Mouse (Mus musculus): ENCODE measurements around the gene B4galnt1.
"Not testable (repeated sequence)": the region's sequence is repeated elsewhere in the genome, so short reads cannot be mapped to it uniquely, and the experiment has no call there.

Gene B4galnt1

DNA sequence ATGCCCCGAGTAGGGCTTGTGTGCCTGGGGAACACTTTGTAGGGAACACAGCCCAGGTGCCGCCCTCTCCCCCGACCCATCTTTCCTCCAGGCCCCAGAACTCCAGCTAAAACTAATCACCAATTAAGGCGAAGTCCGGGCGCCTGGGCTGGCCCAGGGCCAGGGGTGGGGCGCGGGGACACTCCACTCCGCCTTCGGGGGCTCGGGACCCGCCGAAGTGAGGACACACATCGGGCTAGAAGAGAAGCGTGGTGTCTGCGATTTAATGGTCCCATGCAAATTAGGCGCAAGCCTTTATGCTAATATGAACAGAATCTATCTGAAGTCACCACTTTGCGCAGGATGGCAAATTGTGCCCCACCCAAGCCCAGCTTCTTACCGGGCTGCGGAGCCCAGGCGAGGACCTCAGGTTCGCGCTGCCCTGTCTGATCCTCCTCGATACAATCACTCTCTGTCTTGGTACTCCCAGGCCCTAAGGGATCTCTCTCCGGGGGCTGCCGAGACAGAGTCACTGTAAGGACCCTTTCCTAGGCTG is 24.2 kb downstream of the B4galnt1 start:
- no peak for DNase-seq (ENCODE audit: low spot score in 2 of 2)

DNA sequence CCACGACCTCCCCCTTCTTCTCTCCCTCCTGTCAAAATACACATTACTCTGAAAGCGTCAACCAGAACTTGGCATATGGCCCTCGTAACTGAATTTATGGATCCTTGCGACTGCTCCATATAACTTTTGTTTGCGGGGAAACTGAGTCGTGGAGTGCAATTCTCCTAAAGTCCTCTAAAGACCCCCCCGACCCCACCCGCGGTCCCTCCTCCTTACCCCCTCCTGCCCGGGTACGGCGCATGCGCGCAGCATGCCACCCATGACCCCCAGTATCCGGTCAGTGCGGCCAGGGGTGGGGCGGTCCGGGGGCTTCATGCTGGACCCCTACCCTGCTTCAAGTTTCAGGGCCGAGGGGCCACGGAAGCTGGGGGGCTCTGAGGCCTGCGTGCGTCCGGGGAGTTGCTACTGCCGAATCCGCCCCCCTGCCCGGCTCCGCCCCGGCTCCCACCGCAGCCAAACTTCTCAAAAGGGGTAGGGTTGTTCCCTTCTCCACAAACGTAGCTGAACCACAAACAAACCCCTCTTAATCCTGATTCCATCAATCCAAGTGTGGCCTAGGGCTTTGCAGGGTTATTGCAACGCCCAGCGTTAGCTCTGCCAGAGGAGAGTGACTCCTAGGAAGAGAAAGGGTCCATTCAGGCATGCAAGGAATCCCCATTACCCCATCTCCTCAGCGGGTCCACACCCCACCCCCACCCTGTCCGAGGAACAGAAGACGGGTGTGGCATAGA is 24.8 kb downstream of the B4galnt1 start, which contains the start of gene Arhgef25:
Gene Arhgef25 (minus strand): TSS at position 433 of the 731 bp plus-strand sequence.
- no peak for DNase-seq (ENCODE audit: low spot score in 2 of 2)

DNA sequence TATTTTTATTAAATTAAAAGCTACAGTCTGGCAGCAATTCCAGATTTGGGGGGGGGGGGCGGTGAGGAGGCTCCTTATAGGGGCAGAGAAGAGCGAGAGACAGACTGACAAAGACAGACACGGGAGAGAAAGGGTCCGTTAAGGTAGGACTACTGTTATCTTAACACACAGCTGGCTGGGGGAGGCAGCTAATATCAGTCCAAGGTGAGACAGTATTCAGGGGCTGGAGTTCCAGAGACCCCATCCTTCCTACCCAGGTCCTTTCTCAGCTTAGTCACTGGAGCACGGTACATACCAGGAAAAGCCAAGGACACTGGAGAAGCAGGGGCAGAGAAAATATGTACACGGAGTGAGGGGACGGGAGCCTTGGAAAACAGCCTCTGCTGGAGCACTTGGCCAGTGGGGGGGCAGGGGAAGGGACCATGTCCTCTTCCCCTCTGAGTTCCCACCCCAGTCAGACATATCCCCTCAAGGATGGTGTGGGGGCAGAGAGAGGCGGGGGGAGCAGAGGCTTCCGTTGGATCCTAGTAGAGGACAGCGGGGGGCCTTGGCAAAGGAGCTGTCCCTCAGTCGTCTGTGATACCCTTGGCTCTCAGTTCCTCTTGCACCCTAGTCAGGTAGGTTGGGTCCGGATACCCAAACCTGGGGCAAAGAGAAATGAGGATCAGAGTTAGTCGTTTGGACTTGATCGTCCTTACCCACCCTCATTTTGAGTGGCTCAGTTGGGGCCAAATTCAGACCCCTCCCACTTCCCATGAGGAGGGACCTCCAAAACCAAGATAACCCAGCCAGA is 25.6 kb downstream of the B4galnt1 start:
- DNase-seq (ENCODE audit: low spot score in 2 of 2), result peak in 1 of 2 experiments; percentile 5

DNA sequence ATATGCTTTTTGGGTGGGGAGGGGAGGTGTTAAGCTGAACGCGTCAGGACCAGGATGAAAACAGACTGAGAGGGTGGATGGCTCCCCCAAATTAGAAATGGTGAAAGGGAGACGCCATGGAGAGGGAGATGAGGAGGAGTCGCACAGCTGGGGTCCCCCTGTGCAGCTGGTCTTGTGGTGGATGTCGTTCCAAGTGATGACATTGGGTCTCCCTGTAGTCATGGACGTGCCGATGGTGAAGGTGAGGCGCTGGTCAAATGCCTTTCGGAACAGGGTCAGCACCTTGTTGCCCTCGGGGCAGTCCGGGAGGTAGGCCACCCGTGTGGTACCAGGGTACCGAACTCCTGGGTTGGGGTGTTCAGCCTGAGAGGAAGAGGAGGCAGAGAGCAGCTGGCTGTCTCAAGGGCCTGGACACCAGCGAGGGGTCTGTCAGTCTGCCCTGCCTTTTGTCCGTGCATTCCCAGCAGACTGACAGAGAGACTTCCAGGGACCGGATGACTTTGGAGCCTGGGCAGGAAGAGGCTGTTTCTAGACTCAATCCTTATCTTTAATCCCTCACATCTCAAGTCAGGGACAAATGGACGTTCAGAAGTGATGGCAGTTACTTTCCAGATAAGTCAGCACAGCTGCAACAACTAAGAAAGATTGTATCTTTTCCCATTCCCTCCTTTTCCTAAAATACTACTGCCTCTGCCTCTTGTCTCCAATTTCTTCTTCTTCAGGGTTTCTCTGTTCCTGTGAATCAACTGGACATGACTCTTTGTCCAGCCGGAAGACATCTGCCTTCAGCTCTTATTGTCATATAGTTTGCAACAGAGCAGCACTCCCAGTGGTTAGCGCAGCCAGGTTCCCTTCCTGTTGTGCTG is 26.4 kb downstream of the B4galnt1 start:
- peak in 1 of 2 experiments; percentile 8 for DNase-seq (ENCODE audit: low spot score in 2 of 2)

DNA sequence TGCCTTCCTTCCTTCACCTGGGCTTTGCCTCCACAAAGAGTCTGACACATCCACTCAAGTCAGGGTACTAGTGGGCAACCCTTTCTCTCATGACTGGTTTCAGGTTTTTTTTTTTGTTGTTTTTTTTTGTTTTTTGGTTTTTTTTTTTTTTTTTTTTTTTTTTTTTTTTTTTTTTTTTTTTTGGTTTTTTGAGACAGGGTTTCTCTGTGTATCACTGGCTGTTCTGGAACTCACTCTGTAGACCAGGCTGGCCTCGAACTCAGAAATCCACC is 27.0 kb downstream of the B4galnt1 start:
- not testable (repeated sequence) for DNase-seq (ENCODE audit: low spot score in 2 of 2)

GRCm38 (mm10) chr10:127193011-127193410 is 28.0 kb downstream of the B4galnt1 start:
- DNase-seq (ENCODE audit: low spot score in 2 of 2), result peak in 1 of 2 experiments; percentile 2

DNA sequence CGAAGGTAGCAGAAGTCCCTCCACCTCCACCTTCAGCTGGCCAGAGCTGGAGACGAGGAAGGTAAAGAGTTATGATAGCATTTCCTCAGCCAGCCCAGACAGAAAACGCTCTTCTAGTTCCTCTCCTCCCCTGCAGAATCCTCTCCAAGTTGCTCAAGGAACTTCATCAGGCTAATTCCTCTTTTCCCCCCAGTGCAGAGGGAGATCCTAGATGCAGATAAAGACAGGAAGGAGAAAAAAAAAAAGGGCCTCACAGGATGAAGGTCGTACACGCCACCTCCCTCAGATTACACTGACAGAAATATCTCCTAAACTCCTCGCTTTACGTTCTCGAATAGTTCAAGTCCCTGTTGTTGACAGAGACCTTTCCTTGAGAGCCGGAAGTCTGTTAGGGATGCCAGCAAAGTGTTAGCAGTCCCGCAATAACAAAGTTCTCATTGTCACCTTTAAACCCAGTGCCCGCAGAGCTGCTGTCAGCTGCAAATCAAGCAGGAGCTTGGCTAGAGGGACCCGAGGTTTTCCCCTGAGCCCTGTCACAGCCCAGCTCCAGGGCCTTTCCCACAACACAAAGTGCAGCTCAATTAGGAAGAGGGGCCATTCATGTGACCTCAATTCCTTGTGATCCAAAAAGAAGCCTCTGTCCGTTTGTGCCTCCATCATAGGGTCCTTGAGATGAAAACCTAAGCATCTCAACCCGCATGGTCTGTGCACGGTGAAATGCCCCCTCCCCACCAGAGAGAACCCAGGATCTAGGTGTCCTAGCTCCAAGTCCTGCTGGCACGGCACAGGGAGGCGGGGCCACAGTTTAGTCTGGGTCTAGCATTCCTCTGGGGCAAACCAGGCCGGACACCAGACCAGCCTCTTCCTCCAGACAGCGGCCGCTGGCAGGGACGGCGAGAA is 29.7 kb downstream of the B4galnt1 start:
- peak; percentile 49 to 64 for DNase-seq (ENCODE audit: low spot score in 2 of 2)

GRCm38 (mm10) chr10:127195328-127196129 is 30.5 kb downstream of the B4galnt1 start, which contains the start of gene Dtx3:
Dtx3 (minus strand) TSS chr10:127195728.
- peak in 1 of 2 experiments; percentile 44 for DNase-seq (ENCODE audit: low spot score in 2 of 2)

DNA sequence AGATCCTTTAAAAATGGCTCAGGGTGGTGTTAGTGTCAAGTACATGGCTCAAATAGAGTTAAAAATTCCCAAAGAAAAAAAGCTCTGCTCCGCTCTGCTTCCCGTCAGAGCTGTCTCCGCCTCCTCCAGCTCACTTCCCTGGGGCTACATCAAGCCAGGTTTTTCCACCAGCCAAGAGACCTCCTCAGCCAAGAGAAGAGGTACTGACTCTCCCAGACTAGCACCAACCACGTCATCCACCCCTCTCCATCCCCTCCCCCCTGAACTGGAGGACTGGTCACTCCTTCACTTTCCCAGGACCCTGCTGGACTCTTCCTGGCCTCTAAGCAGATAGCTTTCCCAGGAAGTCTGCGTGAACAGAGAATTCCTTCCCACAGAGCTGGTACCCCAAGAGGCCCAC is 31.4 kb downstream of the B4galnt1 start:
- DNase-seq (ENCODE audit: low spot score in 2 of 2), result peak; percentile 65 to 69

DNA sequence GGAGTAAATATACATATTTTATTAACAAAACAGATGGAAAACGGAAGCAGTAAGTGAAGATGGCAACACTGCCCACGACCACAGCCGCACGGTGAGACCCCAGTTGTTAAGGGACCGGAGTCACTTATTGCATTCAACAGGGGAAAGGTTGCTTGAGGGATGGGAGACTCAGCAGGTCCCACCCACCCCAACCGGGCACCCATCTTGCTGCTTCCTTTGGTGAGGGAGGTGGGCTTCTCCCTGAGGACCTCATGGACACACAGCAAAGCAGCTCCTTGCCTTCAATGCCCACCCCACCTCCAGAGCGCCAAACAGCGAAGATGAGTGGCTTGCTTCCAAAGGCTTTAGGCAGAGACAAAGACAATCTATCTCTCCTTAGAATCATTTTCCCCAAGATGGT is 32.1 kb downstream of the B4galnt1 start:
- DNase-seq (ENCODE audit: low spot score in 2 of 2), result no peak

- DNase-seq (ENCODE audit: low spot score in 2 of 2), result no peak
These were observed 32.6 kb downstream of the B4galnt1 start for GRCm38 (mm10) chr10:127197505-127198110.

GRCm38 (mm10) chr10:127198492-127198891 is 33.5 kb downstream of the B4galnt1 start:
- no peak for DNase-seq (ENCODE audit: low spot score in 2 of 2)

DNA sequence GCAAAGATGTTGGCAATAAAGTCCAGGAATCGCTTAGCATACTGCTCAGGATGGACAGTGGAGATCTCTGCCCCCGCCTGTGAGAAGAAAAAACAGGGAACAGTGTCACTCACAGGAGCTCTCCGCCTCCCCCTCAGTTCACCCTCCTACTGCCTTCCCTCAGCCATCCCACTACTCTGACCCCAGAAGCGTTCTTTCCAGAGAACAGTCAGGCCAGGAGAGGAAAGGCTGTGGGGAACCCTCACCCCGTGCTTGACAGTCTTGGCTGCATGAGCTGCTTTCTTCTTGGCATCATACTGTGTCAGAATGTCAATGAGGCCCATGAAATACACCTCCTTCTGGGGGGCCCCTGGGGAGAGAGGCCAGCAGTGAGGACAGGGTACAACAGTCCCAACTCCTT is 34.0 kb downstream of the B4galnt1 start:
- no peak for DNase-seq (ENCODE audit: low spot score in 2 of 2)

DNA sequence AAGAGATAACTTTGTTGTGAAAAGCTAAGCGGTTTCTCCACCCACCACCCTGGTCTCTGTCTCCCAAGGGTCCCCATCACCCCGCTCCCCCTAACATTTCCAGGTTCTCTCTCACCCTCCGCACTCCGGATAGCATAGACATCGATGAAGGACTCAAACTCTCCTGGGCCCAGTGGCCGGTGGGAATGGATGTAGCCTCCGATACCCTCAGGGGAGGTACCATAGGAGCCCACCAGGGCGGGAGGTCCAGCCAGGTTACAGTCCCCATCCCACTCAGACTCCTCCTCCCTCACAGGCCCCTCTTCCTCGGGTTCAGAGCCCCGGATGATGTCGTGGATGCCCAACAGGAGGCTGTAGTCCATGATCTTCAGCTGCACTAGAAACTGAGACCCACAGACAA is 34.4 kb downstream of the B4galnt1 start:
- no peak for DNase-seq (ENCODE audit: low spot score in 2 of 2)

DNA sequence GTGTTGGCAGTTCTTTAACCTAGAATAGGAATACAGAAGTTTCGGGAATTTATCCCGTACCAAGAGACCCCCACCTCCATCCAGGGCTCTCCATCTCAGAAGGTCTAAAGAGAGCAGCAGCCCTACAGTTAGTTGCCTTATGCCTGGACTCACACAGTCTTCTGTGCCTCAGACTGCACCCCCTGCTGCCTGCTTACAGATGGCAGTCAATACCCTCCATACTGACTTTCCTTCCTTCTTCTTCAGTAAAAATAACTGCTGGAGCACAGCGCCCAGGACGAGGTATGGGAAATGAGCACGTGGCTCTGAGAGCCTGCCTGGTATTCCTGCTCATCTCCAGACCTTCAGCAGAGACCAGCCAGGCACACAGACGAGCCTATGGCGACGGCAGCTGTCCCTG is 35.3 kb downstream of the B4galnt1 start:
- no peak for DNase-seq (ENCODE audit: low spot score in 2 of 2)

DNA sequence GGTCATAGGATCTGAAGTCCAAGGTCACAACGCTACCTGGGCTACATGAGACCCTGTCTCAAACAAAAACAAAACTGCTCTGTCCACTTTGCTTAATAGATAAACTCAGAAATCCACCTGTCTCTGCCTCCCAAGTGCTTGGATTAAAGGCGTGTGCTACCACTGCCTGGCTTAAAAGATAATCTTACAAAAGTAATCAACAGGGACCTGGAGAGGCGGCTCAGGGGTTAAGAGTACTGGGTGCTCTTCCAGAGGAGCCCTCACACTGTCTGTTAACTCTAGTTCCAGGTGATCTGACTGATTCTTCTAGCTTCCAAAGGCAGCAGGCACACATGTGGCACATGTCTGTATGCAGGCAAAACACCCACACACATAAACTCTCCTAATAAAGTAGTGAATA is 38.1 kb downstream of the B4galnt1 start:
- no peak for DNase-seq (ENCODE audit: low spot score in 2 of 2)

DNA sequence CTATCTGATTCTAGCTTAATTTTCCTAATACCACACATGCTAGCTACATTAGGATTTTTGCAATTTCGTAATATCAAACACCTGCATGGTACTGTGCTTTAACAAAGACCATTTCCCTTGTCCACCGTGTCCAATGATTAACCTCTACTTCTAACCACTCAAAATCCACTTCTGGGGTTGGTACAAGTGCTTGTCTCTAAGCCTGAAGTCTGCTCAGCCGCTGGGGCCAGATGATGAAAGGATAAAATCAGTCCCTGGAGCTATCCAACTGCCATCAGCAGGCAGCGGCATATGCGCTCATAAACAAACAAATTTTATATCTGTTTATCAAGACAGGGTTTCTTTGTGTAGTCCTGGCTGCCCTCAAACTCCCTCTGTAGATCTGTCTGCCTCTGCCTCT is 39.6 kb downstream of the B4galnt1 start:
- no peak for DNase-seq (ENCODE audit: low spot score in 2 of 2)

DNA sequence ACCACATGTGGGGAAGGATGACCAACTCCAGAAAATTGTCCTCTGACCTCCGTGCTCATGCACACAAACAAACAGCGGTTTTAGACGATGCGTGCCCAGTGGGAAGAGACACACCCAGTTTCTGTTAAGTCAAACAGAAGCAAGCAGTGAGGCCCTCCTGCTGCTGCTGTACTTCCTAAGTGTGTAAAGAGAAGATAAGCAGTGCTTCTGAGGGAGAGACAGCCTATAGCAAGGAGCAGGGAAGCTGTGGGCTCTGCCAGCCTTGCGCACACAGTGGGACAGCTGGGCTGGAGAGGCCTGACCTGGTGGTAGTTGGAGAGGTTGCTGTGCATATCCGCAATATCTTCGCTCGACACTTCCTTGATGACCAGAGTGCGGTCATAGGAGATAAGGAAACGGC is 40.3 kb downstream of the B4galnt1 start:
- no peak for DNase-seq (ENCODE audit: low spot score in 2 of 2)

DNA sequence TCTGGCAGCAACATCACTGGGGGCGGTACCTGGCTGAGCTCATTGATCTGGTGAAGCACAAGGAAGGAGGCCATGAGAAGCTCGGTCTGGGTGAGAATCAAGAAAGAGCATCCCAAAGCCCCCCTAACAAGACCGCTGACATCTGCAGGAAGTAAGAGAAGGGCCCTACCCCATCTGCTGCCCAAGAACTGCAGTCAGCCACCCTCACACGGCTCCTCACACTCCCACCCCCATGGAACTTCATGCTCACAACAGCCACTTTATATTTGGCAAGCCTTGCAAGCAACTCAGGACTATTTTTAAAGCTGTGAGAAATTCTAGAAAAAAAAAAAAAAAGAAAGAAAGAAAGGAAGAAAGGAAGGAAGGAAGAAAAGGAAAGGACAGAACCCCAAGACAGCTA is 43.9 kb downstream of the B4galnt1 start:
- DNase-seq (ENCODE audit: low spot score in 2 of 2), result no peak

All from right cerebral cortex, adult 2 months (tissue).